Mouse (Mus musculus) stomach, embryonic 16.5 days (tissue): ENCODE measurements around the gene P2ry12. TPM values are rescaled to one million over a fixed set of nuclear protein-coding genes. Genes with fewer than 3 reads are reported as not detected.
A peak's percentile ranks its signal among the peaks of the same experiment; 100 is the strongest.

Experiments
- ATAC-seq: fragments of 200-750 bp; cut with Nextera tagmentation; 2 replicates; pipeline ENCODE4 v1.8.0; 2017; ENCODE audit warnings: moderate number of reproducible peaks, moderate TSS enrichment; ENCODE audit not compliant: insufficient read depth, low FRiP score
- H3K27ac ChIP-seq: fragments of 300-500 bp; sonication (generic); 2 replicates; pipeline ENCODE4 v1.5.1; 2014; ENCODE audit warnings: low read length
- H3K27me3 ChIP-seq: fragments of 300-500 bp; sonication (generic); 2 replicates; pipeline ENCODE4 v1.6.1; 2014; ENCODE audit warnings: low read length, control low read depth, mixed read lengths; ENCODE audit not compliant: control insufficient read depth, insufficient read depth
- H3K36me3 ChIP-seq: fragments of 300-500 bp; sonication (generic); 2 replicates; pipeline ENCODE4 v1.6.1; 2014; ENCODE audit warnings: low read length; ENCODE audit not compliant: control insufficient read depth, insufficient read depth
- H3K4me1 ChIP-seq: fragments of 300-500 bp; sonication (generic); 2 replicates; pipeline ENCODE4 v1.6.1; 2014; ENCODE audit warnings: low read length, control low read depth, mixed read lengths; ENCODE audit not compliant: control insufficient read depth, insufficient read depth
- H3K4me2 ChIP-seq: fragments of 300-500 bp; sonication (generic); 2 replicates; pipeline ENCODE4 v1.6.1; 2014; ENCODE audit warnings: low read depth, low read length, mixed read lengths
- H3K4me3 ChIP-seq: fragments of 300-500 bp; sonication (generic); replicated peaks from 2 replicates; pipeline ENCODE4 v1.5.1; 2014; ENCODE audit warnings: mild to moderate bottlenecking, low read length
- H3K9ac ChIP-seq: fragments of 300-500 bp; sonication (generic); 2 replicates; pipeline ENCODE4 v1.6.1; 2014; ENCODE audit warnings: low read length
- H3K9me3 ChIP-seq: fragments of 300-500 bp; sonication (generic); replicated peaks from 2 replicates; pipeline ENCODE4 v1.6.1; 2016; ENCODE audit warnings: low read length, control low read depth; ENCODE audit not compliant: control insufficient read depth
- WGBS: fragments of 180-500 bp; shearing (Covaris S2); extraction: QIAGEN DNeasy Blood & Tissue Kit; methylation state at CpG from one replicate; pipeline ENCODE4 v1.1.7; 2014; 5-methylcytosine and 5-hydroxymethylcytosine counted together
- polyA plus RNA-seq: library from polyadenylated mRNA; unstranded; fragments of >200 nt; fragmentation: Nextera tagmentation; extraction: Ambion mirVana; gene quantifications from 2 replicates; pipeline ENCODE4 v1.2.1, GENCODE M21; 2015

P2ry12 gene
- polyA plus RNA-seq, 1 experiment from 2014 or later, result 3.1 TPM

- no peak overlapping the region for H3K4me2 ChIP-seq
- ATAC-seq, result peak; percentile 83
- no peaks in the 10 kb centered on the region for H3K27me3 ChIP-seq
- H3K9ac ChIP-seq, result no peak overlapping the region
- WGBS, result 61% methylated on average over 8 of the region's 8 CpGs
- peaks cover 4% of the 10 kb centered on the region; the same call in 1 of the 2 replicates for H3K4me1 ChIP-seq
- H3K4me3 ChIP-seq, result no peak overlapping the region
- no peaks in the 10 kb centered on the region for H3K9me3 ChIP-seq
- no peaks in the 10 kb centered on the region for H3K36me3 ChIP-seq
- peak overlapping the region; percentile 59 for H3K27ac ChIP-seq
These were observed 58.7 kb downstream of the P2ry12 start for GRCm38 (mm10) chr3:59203802-59204520.

GRCm38 (mm10) chr3:59197329-59197948, 65.2 kb downstream of the P2ry12 start:
- H3K27ac ChIP-seq, result peak overlapping the region; percentile 53; the same call in 1 of the 2 replicates
- H3K4me2 ChIP-seq, result no peak overlapping the region
- no peaks in the 10 kb centered on the region for H3K27me3 ChIP-seq
- ATAC-seq, result no peak
- no peak overlapping the region for H3K4me3 ChIP-seq
- H3K4me1 ChIP-seq, result no peaks in the 10 kb centered on the region
- H3K9ac ChIP-seq, result no peak overlapping the region
- H3K36me3 ChIP-seq, result no peaks in the 10 kb centered on the region
- H3K9me3 ChIP-seq, result no peaks in the 10 kb centered on the region
- WGBS, result 75% methylated on average over 4 of the region's 4 CpGs

GRCm38 (mm10) chr3:59194938-59195337, 67.7 kb downstream of the P2ry12 start, which contains the start of gene Gpr87:
Gene Gpr87 (minus strand): TSS chr3:59195104.
- 71% methylated on average over 7 of the region's 7 CpGs for WGBS
- Histone ChIP-seq H3K27ac (peak within 1 kb of the TSS; percentile 80), H3K9me3 (no peaks in the 10 kb centered on the region), H3K4me1 (no peaks in the 10 kb centered on the region), H3K4me2 (no peak within 1 kb of the TSS), H3K27me3 (no peaks in the 10 kb centered on the region), H3K4me3 (peak within 1 kb of the TSS; percentile 30), H3K9ac (peak within 1 kb of the TSS; percentile 39; the same call in 1 of the 2 replicates), H3K36me3 (no peaks in the 10 kb centered on the region)
- ATAC-seq, result no peak

- no peak for ATAC-seq
- WGBS, result 84% methylated on average over 7 of the region's 7 CpGs
- Histone ChIP-seq H3K4me3 (peak overlapping the region; percentile 30), H3K4me1 (no peaks in the 10 kb centered on the region), H3K27me3 (no peaks in the 10 kb centered on the region), H3K9me3 (no peaks in the 10 kb centered on the region), H3K9ac (no peak overlapping the region; the same call in 1 of the 2 replicates), H3K36me3 (no peaks in the 10 kb centered on the region), H3K4me2 (no peak overlapping the region), H3K27ac (peak overlapping the region; percentile 80)
These were observed 68.6 kb downstream of the P2ry12 start for GRCm38 (mm10) chr3:59194099-59194498.

- Histone ChIP-seq H3K4me2 (no peak overlapping the region), H3K36me3 (no peaks in the 10 kb centered on the region), H3K4me3 (no peak overlapping the region), H3K27me3 (no peaks in the 10 kb centered on the region), H3K9ac (no peak overlapping the region), H3K27ac (no peak overlapping the region), H3K9me3 (no peaks in the 10 kb centered on the region), H3K4me1 (no peaks in the 10 kb centered on the region)
- ATAC-seq, result no peak
- 92% methylated on average over 6 of the region's 6 CpGs for WGBS
These were observed 71.0 kb downstream of the P2ry12 start for GRCm38 (mm10) chr3:59191674-59192073.

GRCm38 (mm10) chr3:59187336-59187735, 75.3 kb downstream of the P2ry12 start:
- no peak overlapping the region for H3K9ac ChIP-seq
- no peaks in the 10 kb centered on the region for H3K27me3 ChIP-seq
- 72% methylated on average over 4 of the region's 4 CpGs for WGBS
- no peaks in the 10 kb centered on the region for H3K9me3 ChIP-seq
- H3K4me2 ChIP-seq, result no peak overlapping the region
- no peak for ATAC-seq
- no peak overlapping the region for H3K4me3 ChIP-seq
- no peaks in the 10 kb centered on the region for H3K4me1 ChIP-seq
- no peak overlapping the region for H3K27ac ChIP-seq
- no peaks in the 10 kb centered on the region for H3K36me3 ChIP-seq

- Histone ChIP-seq H3K9ac (no peak overlapping the region), H3K27ac (no peak overlapping the region), H3K4me1 (no peaks in the 10 kb centered on the region), H3K4me3 (no peak overlapping the region), H3K36me3 (no peaks in the 10 kb centered on the region), H3K4me2 (no peak overlapping the region), H3K9me3 (no peaks in the 10 kb centered on the region), H3K27me3 (no peaks in the 10 kb centered on the region)
- WGBS, result 73% methylated on average over 4 of the region's 4 CpGs
- no peak for ATAC-seq
These were observed 77.0 kb downstream of the P2ry12 start for GRCm38 (mm10) chr3:59185662-59186061.

GRCm38 (mm10) chr3:59182129-59182528, 80.5 kb downstream of the P2ry12 start:
- no peaks in the 10 kb centered on the region for H3K36me3 ChIP-seq
- H3K9ac ChIP-seq, result no peak overlapping the region
- H3K4me1 ChIP-seq, result no peaks in the 10 kb centered on the region

GRCm38 (mm10) chr3:59181134-59181533, 81.5 kb downstream of the P2ry12 start:
- H3K4me3 ChIP-seq, result no peak overlapping the region
- ATAC-seq, result no peak
- H3K9me3 ChIP-seq, result no peaks in the 10 kb centered on the region
- H3K4me1 ChIP-seq, result no peaks in the 10 kb centered on the region
- no peaks in the 10 kb centered on the region for H3K27me3 ChIP-seq
- WGBS, result 72% methylated on average over 5 of the region's 5 CpGs
- no peak overlapping the region for H3K27ac ChIP-seq
- no peak overlapping the region for H3K9ac ChIP-seq
- H3K36me3 ChIP-seq, result no peaks in the 10 kb centered on the region
- no peak overlapping the region for H3K4me2 ChIP-seq

More at GRCm38 (mm10) chr3:59182129-59182528, 80.5 kb downstream of the P2ry12 start:
- no peak for ATAC-seq
- H3K27me3 ChIP-seq, result no peaks in the 10 kb centered on the region
- H3K4me2 ChIP-seq, result no peak overlapping the region
- no peak overlapping the region for H3K4me3 ChIP-seq
- no peak overlapping the region for H3K27ac ChIP-seq
- no peaks in the 10 kb centered on the region for H3K9me3 ChIP-seq
